Mouse (Mus musculus) CD8-positive naive resting alpha-beta T cell, adult 2 months (primary cell): ENCODE measurements at regions not wholly inside any gene's neighbourhood (a gene's known extent, or its start where the extent isn't known, plus 50 kb on each side); places are given as distances from the start of the nearest gene placed in this dataset.
A peak's percentile ranks its signal among the peaks of the same experiment; 100 is the strongest.

Source experiments
- DNase-seq, 2 experiments: peaks; one replicate each; pipeline ENCODE4 v3.0.0; 2022; ENCODE audit warnings: low read depth in 2 of 2, low spot score in 2 of 2

- no peak for DNase-seq
Observed at GRCm38 (mm10) chr9:56547291-56547977, 129.0 kb downstream of the Hmg20a start.

GRCm38 (mm10) chr9:56549774-56550173, 131.4 kb downstream of the Hmg20a start:
- DNase-seq = no peak

- DNase-seq = no peak
Observed at GRCm38 (mm10) chr9:56550178-56550577, 131.8 kb downstream of the Hmg20a start.

- no peak for DNase-seq
Observed at GRCm38 (mm10) chr9:56551376-56552186, 133.2 kb downstream of the Hmg20a start.

GRCm38 (mm10) chr9:56552187-56552686, 133.8 kb downstream of the Hmg20a start:
- no peak for DNase-seq

- peak; percentile 60 to 65 for DNase-seq
Observed at GRCm38 (mm10) chr9:56552766-56553165, 134.4 kb downstream of the Hmg20a start.

- no peak for DNase-seq
Observed at GRCm38 (mm10) chr9:56553626-56554025, 135.2 kb downstream of the Hmg20a start.

- no peak for DNase-seq
Observed at GRCm38 (mm10) chr9:56554096-56554495, 135.7 kb downstream of the Hmg20a start.

- DNase-seq = no peak
Observed at GRCm38 (mm10) chr9:56559618-56560144, 141.3 kb downstream of the Hmg20a start.

GRCm38 (mm10) chr9:56562440-56562839, 144.0 kb downstream of the Hmg20a start:
- no peak for DNase-seq

- no peak for DNase-seq
Observed at GRCm38 (mm10) chr9:56564048-56564737, 145.8 kb downstream of the Hmg20a start.
